Mouse (Mus musculus) stomach, postnatal 0 days (tissue): ENCODE data around the gene Gmpr2.

Source experiments
- CTCF ChIP-seq: IDR thresholded peaks from 2 replicates; pipeline ENCODE4 v1.5.1; 2016; ENCODE audit warnings: antibody characterized with exemption, low read depth, mild to moderate bottlenecking, moderate library complexity
- EP300 ChIP-seq: optimal IDR thresholded peaks from 2 replicates; pipeline ENCODE3; 2016; ENCODE audit warnings: antibody characterized with exemption

DNA sequence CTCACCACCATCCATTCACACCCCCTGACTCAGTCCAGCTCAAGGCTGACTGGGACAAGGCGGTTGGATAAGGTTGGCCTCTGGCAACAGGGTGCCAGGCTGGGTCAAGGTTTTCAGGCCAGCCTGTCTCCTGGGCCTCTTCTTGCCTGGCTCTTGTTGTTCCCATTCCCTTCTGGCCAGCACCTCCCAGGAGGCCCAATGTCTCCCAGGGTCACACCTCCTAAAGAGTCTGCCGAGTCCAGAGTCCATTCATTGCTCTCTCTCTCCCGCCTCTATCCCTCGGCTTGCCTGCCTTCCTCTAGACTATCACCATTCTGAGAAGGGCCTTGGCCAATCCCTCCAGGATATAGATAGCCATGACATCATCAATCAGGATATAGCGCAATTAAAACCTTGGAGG lies 13.7 kb upstream of the Gmpr2 start:
- TF ChIP-seq CTCF (no peak), EP300 (no peak)
